Mouse (Mus musculus) heart, adult 2 months (tissue): ENCODE data around the gene Plxna4.

Source experiments
- CTCF ChIP-seq: fragments of 200-600 bp; IDR thresholded peaks from 2 replicates; pipeline ENCODE4 v1.8.1; 2022; ENCODE audit warnings: antibody characterized with exemption, mild to moderate bottlenecking, moderate library complexity
- EP300 ChIP-seq: fragments of 200-500 bp; IDR thresholded peaks from 2 replicates; pipeline ENCODE4 v1.6.1; 2011; ENCODE audit warnings: low read depth, low read length, control low read depth; ENCODE audit not compliant: insufficient read depth
- POLR2A ChIP-seq: fragments of 200-500 bp; IDR thresholded peaks from 2 replicates; pipeline ENCODE4 v1.6.1; 2011; ENCODE audit warnings: mild to moderate bottlenecking, low read depth, low read length, control low read depth; ENCODE audit not compliant: insufficient read depth

DNA sequence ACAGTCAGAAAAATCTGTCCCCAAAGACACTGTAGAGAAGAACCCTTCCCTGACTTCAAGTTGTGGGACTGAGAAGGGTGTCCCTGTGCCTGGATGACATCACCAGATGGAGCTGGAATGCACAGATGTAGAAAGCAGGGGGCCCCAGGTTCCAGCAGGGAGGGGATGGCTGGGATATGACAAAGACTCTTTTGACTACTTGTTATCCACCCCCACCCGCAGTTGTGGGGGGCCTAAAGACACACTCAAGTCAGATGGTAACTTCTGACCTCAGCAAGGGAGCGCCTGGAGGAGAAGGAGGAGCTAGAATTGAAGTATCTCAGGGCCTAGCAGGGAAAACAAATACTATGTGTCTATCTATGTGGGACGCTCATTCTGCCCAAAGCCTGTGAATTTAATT lies 266.8 kb downstream of the Plxna4 start:
- TF ChIP-seq CTCF (no peak), POLR2A (no peak), EP300 (no peak)
